Comparison of ENCODE assay signal across 8 mouse cellular contexts in genomic region chr13:93839721-93840120, GRCm38 (mm10).
A peak's percentile ranks its signal among the peaks of the same experiment; 100 is the strongest.
DNase-seq lines count a peak whose midpoint lies in the region; ATAC-seq and TF ChIP-seq lines count a peak whose summit lies in the region.

No protein-coding gene starts in this region.

- no peak for TF ChIP-seq POLR2A in lung, adult 2 months (IDR thresholded peaks at IDR 0.05; ENCODE audit: borderline replicate concordance, extremely low read depth, low read depth, low read length)

- H3K9ac ChIP-seq in lung, embryonic 14.5 days, result no peak overlapping the region
- H3K9ac ChIP-seq in forebrain, embryonic 11.5 days (ENCODE audit: low read length), result no peak overlapping the region
- no peak overlapping the region for H3K9ac ChIP-seq in hindbrain, postnatal 0 days (replicated peaks; ENCODE audit: low read length)
- no peak overlapping the region for H3K9ac ChIP-seq in neural tube, embryonic 12.5 days

- 18% methylated on average over 2 of the region's 2 CpGs for WGBS in lung, embryonic 14.5 days
- WGBS in lung, adult 2 months, result 43% methylated on average over 2 of the region's 2 CpGs
- WGBS in forebrain, embryonic 11.5 days, result 42% methylated on average over 2 of the region's 2 CpGs
- 37% methylated on average over 2 of the region's 2 CpGs for WGBS in hindbrain, postnatal 0 days
- WGBS in neural tube, embryonic 12.5 days, result 48% methylated on average over 2 of the region's 2 CpGs

- no peaks in the 10 kb centered on the region for H3K36me3 ChIP-seq in lung, embryonic 14.5 days (ENCODE audit: insufficient read depth)
- H3K36me3 ChIP-seq in forebrain, embryonic 11.5 days (ENCODE audit: control insufficient read depth, insufficient read depth, low read length), result no peaks in the 10 kb centered on the region
- H3K36me3 ChIP-seq in hindbrain, postnatal 0 days (ENCODE audit: insufficient read depth, low read length), result no peaks in the 10 kb centered on the region
- H3K36me3 ChIP-seq in neural tube, embryonic 12.5 days, result no peaks in the 10 kb centered on the region

- H3K4me2 ChIP-seq in lung, embryonic 14.5 days, result 0 out of 2 replicates have a peak overlapping the region, but pooled peaks have one; percentile 14
- H3K4me2 ChIP-seq in forebrain, embryonic 11.5 days (ENCODE audit: low read depth, low read length, severe bottlenecking), result no peak overlapping the region
- no peak overlapping the region for H3K4me2 ChIP-seq in hindbrain, postnatal 0 days (ENCODE audit: low read depth, low read length)
- no peak overlapping the region for H3K4me2 ChIP-seq in neural tube, embryonic 12.5 days (replicated peaks)

- ATAC-seq in lung, embryonic 14.5 days (ENCODE audit: insufficient read depth), result no peak
- ATAC-seq in forebrain, embryonic 11.5 days (replicated peaks; ENCODE audit: low FRiP score), result no peak
- no peak for ATAC-seq in hindbrain, postnatal 0 days
- ATAC-seq in neural tube, embryonic 12.5 days (ENCODE audit: low FRiP score, low read depth), result no peak

- peaks cover 26% of the 10 kb centered on the region for H3K4me1 ChIP-seq in lung, embryonic 14.5 days (ENCODE audit: insufficient read depth)
- H3K4me1 ChIP-seq in lung, adult 2 months (ENCODE audit: control insufficient read depth, insufficient read depth, low read length), result peaks cover 3% of the 10 kb centered on the region
- H3K4me1 ChIP-seq in forebrain, embryonic 11.5 days (replicated peaks; ENCODE audit: control insufficient read depth, insufficient read depth, low read length), result peaks cover 5% of the 10 kb centered on the region
- peaks cover 5% of the 10 kb centered on the region; the same call in 1 of the 2 replicates for H3K4me1 ChIP-seq in hindbrain, postnatal 0 days (ENCODE audit: insufficient read depth, low read length)
- H3K4me1 ChIP-seq in neural tube, embryonic 12.5 days, result peaks cover 14% of the 10 kb centered on the region

- H3K4me3 ChIP-seq in lung, embryonic 14.5 days (ENCODE audit: low read depth, low read length), result no peak overlapping the region
- H3K4me3 ChIP-seq in lung, adult 2 months (replicated peaks; ENCODE audit: extremely low read depth, low read depth, low read length), result no peak overlapping the region
- no peak overlapping the region for H3K4me3 ChIP-seq in forebrain, embryonic 11.5 days (ENCODE audit: low read depth, low read length)
- H3K4me3 ChIP-seq in hindbrain, postnatal 0 days (ENCODE audit: low read length), result no peak overlapping the region
- no peak overlapping the region for H3K4me3 ChIP-seq in neural tube, embryonic 12.5 days

- H3K27me3 ChIP-seq in lung, embryonic 14.5 days (ENCODE audit: insufficient read depth, low read length), result no peaks in the 10 kb centered on the region
- no peaks in the 10 kb centered on the region for H3K27me3 ChIP-seq in forebrain, embryonic 11.5 days (ENCODE audit: control insufficient read depth, insufficient read depth, low read length)
- H3K27me3 ChIP-seq in hindbrain, postnatal 0 days (ENCODE audit: insufficient read depth, low read length), result no peaks in the 10 kb centered on the region
- no peaks in the 10 kb centered on the region for H3K27me3 ChIP-seq in neural tube, embryonic 12.5 days (replicated peaks)

- no peak for DNase-seq in lung, embryonic 14.5 days
- no peak for DNase-seq in lung, adult 2 months
- no peak for DNase-seq in forebrain, embryonic 11.5 days (ENCODE audit: low spot score)
- DNase-seq in hindbrain, postnatal 0 days (ENCODE audit: low spot score), result no peak
- no peak for DNase-seq in cerebellum, postnatal 36 days
- DNase-seq in urinary bladder, postnatal 10 days (ENCODE audit: low spot score), result no peak
- no peak for DNase-seq in left cerebral cortex, adult 8-10 months (ENCODE audit: low spot score in 2 of 2)

- no peaks in the 10 kb centered on the region for H3K9me3 ChIP-seq in lung, embryonic 14.5 days (ENCODE audit: low read depth, low read length)
- no peaks in the 10 kb centered on the region for H3K9me3 ChIP-seq in forebrain, embryonic 11.5 days (ENCODE audit: control insufficient read depth, low read length)
- no peaks in the 10 kb centered on the region for H3K9me3 ChIP-seq in hindbrain, postnatal 0 days (ENCODE audit: low read length)
- no peaks in the 10 kb centered on the region for H3K9me3 ChIP-seq in neural tube, embryonic 12.5 days

- no peak for TF ChIP-seq CTCF in lung, embryonic 14.5 days (IDR thresholded peaks at IDR 0.05; ENCODE audit: low read depth)
- TF ChIP-seq CTCF in lung, adult 2 months (IDR thresholded peaks at IDR 0.05; ENCODE audit: insufficient read depth, low read length), result no peak
- TF ChIP-seq CTCF in hindbrain, postnatal 0 days (IDR thresholded peaks at IDR 0.05; ENCODE audit: low read depth), result no peak

- peak overlapping the region; percentile 93 for H3K27ac ChIP-seq in lung, embryonic 14.5 days (ENCODE audit: low read depth)
- H3K27ac ChIP-seq in forebrain, embryonic 11.5 days (ENCODE audit: low read depth, low read length), result peak overlapping the region; percentile 73
- H3K27ac ChIP-seq in hindbrain, postnatal 0 days, result peak overlapping the region; percentile 42
- H3K27ac ChIP-seq in neural tube, embryonic 12.5 days, result 0 out of 2 replicates have a peak overlapping the region, but pooled peaks have one; percentile 10

Comparison
In these comparisons a context has a peak if more than half of its experiments do, and no peak if none do; other contexts are left out.
1. H3K27ac ChIP-seq: peak in every context shown above with its lines; median percentile 93 in lung, embryonic 14.5 days; 73 in forebrain, embryonic 11.5 days; 42 in hindbrain, postnatal 0 days; 10 in neural tube, embryonic 12.5 days.